Mouse (Mus musculus) gastrocnemius, adult 18-20 months (tissue): ENCODE results near the gene Vegfa. TPM values are rescaled to one million over a fixed set of nuclear protein-coding genes. Genes with fewer than 3 reads are reported as not detected.
"Not testable (repeated sequence)": the region's sequence is repeated elsewhere in the genome, so short reads cannot be mapped to it uniquely, and the experiment has no call there.

ENCODE experiments used
- DNase-seq: peaks from one replicate; pipeline ENCODE4 v3.0.0; 2021; ENCODE audit warnings: low spot score
- total RNA-seq, 2 experiments: library from RNA; stranded (reverse); gene quantifications; 2 replicates each; pipeline ENCODE4 v1.2.3; 2021

Vegfa gene
- total RNA-seq, 2 experiments from 2014 or later = 90.0 to 204 TPM

DNA sequence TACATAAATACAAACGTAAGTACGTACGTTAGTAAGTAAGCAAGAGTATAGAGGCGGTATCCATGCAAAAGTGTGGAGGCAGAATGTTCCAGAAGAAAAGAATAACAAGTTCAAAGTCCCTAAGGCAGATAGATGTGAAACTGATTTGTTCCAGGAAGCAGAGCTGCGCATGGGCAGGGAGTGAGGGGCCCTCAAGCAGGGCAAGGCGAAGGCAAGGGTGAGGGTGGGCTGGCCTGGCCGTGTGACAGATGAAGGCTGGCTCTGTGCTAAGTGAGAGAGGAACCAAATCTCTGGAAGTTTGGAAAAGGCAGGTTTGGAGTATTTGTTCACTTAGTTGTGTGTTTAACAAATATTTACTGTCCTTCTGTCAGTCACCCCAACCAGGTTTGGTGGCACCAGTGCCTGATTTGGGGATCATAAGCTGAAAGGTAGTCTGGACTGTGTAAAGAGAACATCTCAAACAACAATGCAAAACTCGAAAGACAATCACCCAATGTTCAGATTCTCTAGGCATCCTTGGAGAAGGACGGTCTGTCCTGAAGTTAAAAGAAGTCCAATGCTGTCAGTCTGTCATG lies 32.7 kb downstream of the Vegfa start:
- DNase-seq = no peak

DNA sequence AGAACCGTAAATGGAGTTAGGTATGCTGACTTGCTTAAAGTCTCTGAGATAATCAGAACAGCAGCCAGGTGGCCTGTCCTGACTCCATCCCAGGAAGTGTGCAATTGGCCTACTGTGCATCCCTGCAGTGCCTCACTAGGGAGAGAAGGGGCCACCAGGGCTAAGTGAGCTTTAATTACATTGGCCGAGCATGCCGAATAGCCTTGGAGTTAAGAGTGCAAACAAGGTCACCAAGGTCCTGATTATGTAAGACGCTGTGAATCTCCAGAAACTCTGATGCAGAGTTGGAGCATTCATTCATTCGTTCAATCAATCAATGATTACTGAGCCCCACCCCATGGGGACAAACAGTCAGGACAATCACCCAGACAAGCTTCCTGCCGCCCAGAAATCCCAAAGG lies 33.8 kb downstream of the Vegfa start:
- no peak for DNase-seq

DNA sequence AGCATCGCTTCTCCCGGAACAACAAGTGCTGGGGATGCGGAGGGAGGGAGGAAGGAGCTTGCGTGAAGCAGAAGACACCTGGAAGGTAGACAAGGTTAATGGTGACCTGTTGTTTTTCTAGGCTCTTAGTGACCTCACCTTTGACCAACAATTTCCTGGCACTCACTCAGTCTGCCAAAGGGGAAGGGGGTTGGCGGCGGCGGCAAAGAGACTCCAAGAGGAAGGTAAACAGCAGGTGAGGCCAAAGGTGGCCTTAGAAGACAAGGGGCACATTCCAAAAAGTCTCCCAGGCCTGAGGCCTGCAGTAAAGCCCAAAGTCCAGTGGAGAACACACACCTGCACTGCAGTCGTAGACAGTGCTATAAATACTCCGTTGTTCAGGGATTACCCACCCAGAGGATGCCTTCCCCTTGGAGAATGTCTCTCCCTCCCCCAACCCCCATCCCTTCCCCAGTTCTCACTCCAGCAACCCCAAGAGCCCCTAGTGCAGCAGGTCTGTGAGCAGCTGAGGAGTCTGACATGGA lies 35.2 kb downstream of the Vegfa start:
- DNase-seq = no peak

DNA sequence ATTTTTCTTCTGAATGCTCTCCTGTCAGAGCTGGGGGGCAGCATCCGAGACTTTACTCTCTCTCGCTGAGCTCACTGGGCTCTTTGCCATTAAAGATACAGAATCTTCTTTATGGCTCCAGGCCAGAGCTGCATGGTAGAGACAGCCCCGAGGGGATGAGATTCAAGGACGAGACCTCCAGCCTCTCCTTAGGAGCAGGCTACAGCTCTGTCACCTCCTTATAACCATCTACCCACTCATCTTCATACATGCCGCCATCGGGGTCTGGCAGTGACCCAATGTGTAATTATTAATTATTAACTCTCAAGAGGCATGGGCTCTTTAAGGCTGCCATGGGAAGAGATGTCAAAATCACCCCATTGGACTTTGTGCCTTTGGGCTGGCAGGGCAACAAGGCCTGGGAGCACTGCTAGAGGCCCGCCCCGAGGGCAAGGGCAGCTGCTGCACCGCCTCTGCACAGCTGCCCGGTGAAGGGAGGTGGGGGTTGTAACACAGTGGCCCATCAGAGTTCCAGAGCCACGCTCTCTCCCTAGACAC lies 37.8 kb downstream of the Vegfa start:
- DNase-seq = no peak

DNA sequence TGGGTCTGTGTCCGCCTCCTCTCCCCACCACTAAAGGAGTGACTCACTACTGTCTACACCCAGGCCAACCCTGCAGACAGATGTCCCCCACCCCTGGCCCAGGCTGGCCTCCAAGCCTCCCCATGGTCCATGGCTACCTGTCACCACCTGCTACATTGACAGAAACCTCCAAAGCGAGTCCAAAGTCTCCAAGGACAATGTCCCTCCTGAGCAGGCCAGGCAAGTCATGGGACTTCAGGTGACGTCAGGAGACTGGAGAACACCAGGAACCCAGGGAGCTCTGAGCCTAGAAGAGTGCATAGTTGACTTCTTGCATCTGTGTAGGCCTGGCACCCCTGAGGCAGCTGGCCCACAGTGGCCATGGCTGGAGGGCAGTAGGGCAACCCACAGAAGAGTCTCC lies 45.3 kb downstream of the Vegfa start:
- DNase-seq = no peak

DNA sequence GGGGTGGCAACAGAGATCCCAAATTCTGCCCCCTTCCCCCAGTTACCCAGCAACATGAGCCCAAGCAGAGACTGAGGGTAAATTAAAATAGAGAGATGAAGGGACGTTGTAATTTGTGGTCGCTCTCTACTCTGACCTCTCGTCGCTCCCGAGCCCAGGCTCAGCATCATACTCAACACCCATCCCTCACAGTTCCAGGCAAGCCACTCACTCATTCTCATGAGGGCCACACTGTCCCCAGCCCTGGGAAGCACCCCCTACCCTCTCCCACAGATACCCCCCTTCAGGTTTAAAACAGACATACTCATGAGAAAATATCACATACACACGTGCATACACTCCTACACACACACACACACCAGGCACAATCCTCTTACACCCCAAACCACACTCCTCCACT lies 45.8 kb downstream of the Vegfa start:
- DNase-seq = no peak

DNA sequence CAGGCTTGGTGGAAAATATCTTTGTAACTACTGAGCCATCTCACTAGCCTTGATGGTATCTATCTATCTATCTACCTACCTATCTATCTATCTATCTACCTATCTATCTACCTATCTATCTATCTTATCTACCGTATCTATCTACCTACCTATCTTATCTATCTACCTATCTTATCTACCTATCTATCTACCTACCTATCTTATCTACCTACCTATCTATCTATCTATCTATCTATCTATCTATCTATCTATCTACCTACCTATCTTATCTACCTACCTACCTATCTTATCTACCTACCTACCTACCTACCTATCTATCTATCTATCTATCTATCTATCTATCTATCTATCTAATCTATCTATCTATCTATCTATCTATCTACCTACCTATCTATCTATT lies 49.0 kb downstream of the Vegfa start:
- not testable (repeated sequence) for DNase-seq

DNA sequence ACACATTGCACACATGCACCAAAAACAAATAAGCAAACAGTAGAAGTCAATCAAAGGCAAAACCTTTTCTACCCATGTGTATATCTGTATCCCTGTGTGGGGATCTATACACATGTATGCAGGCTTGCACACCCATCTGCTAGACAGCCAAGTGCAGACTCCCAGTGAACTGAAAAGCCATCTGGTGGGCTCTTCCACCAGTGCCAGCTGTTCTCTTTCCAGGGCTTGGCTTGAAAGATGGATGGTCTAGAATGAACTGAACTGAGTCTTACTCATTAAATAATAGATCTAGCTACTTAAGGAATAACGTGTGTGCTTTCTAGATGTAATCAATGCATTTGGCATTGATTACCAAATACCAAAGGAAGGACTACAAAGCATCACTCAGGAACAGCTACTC lies 50.3 kb downstream of the Vegfa start:
- DNase-seq = no peak

DNA sequence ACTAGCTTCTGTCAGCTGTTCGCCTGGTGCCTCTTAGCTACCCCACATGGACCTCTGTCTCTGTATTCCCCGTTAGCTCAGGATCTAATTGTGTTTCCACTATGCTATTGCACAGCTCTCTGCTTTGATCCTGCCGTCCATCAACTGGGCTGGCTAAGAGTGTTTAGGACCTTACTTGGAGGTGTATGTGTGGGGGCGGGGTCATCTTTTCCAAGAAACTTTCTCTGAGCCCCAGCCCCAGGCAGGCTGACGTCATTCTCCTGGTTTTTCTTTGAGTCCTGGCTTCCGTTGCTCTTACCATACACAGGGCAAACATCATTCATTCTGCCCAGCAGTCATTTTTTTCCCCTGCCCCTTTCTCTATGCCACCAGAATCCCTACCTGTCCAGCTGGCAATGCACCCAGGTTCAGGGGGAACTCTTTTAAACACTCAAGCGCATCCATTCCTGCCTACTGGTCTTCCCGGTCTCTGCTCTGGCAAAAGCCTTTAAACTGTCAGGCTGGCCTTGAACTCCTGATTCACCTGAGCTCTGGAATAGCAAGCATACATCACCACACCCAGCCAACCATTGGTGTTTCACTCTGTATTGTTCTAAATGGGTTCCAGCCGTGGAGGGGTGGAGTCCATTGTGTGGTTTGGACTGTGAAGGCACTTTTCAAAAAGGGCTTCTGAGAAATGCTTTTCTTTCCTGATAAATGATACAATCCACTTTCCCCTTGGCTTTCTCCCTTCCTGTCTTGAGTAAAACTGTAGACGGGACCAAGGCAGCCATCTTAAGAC lies 53.0 kb downstream of the Vegfa start:
- DNase-seq = no peak

DNA sequence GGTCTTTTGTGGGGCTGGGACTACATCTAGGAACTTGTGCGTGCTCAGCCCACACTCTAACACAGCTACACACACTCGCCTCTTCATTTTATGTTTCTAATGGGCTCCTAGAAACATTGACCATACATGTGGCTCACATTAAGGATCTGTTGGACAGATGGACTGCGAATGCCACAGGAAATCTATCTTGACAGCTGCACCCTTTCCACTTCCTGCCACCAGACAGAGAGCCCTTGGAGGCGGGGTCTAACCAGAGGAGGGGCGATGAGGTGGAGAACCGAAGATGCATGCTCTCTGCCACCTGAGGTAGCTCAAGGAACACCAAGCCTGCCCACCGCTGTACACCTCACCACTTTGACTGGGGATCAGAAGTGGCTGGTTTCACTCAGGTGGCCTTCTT lies 57.7 kb downstream of the Vegfa start:
- no peak for DNase-seq

DNA sequence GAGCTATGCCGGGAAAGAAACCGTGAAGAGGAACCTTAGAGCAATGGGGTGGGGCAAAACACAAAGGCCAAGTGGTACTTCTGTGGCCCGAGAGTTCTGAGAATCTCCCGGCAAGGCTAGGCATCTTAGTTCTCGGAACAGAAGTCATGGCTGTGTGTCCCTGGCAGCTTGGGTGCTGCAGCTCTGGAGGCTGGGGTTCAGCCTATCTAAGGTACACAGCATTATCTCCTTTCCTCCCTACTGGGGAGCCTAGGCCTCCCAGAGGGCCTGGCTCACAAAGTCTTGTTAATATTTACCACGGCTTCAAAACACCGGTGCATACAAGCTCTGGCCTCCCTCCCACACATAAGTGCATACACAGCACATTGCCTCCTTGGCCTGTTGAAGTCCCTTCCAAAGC lies 59.0 kb downstream of the Vegfa start:
- no peak for DNase-seq

DNA sequence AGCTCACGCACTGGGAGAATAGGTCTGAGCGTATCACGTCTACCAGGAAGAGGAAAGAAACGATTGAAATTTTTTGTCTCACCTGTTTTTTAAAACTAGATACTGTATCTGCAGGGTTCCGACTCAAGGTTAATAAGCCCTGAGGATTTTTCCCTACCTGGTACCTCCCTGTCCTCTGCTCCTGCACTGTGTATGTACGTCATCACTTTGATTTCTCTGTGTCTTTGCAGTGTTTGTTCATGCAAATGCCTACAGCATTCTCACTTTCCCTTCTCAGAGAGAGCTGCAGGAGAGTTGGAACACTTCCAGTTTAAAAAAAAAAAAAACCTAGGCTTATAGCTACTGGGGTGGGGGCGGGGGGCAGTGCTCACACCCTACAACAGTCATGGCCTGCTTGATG lies 59.8 kb downstream of the Vegfa start:
- DNase-seq = no peak

DNA sequence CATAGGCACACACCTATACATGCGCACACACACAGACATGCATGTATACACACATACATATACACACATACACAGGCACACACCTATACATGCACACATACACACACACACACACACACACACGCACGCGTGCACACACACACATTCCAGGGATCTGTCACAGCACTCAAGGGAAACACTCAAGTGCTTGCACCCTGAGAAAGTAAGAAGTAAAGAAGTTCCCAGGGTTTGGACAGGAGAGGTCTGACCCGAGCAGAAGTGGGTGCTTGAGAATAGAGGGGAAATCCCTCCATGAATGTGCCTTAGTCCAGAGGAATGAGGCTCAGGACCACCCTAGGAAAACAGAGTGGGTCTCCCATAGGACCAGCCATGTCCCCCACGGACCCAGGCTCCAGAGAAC lies 60.4 kb downstream of the Vegfa start:
- DNase-seq = no peak

DNA sequence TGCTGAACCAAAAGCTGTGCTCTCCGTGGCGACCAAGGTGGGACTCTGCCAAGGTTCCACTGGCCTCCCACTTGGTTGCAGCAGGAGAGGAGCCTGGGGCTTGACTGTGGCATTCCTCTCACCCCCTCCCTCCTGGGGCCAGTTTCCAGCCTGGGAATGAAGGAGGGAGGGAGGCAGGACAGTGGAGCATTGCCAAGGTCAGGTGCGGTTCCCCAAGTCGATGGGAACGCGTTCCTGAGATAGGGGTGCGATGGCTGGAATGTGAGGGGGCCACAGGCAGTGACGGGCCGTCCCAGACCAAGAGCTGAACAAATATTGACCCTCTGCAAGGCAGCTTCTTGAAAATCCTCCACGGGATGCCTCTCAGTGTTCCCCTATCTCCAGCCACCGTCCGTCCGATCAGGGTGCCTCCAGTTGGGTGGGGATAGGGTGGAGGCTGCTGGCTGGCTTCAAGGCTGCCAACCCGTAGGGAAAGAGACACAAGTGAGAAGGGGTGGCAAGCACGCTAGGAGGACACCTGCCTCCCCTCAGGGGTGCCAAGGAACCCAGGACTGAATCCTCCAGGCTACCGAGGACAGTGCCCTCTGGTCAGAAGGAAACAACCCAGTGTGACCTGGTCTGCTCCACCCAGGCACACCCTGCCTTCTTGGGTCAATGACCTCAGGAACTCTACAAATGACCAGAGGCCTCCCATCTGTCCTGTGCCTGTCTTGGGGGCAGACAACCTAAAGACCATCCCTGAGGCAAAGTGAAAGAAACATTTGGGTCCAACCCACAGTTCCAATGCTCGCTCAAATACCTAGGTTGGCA lies 61.2 kb downstream of the Vegfa start:
- no peak for DNase-seq

DNA sequence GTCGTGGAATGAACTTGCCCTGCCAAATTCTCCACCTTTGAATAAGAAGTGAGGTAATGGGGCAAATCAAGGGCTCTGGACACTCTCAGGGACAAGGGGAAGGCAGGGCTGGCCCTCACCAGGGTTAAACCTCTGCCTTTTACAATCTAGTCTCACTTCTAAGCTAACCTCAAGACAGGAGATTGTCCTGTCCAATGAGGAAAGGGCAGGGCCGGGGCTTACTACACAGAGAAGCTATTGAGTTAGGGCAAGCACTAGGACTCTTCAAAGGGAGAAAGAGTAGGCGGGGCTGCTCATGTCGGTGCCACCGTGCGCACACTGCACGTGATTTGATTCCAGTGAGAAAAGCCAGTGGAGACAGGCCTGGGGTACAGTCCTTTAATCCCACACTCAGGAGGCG lies 62.6 kb downstream of the Vegfa start:
- DNase-seq = no peak

DNA sequence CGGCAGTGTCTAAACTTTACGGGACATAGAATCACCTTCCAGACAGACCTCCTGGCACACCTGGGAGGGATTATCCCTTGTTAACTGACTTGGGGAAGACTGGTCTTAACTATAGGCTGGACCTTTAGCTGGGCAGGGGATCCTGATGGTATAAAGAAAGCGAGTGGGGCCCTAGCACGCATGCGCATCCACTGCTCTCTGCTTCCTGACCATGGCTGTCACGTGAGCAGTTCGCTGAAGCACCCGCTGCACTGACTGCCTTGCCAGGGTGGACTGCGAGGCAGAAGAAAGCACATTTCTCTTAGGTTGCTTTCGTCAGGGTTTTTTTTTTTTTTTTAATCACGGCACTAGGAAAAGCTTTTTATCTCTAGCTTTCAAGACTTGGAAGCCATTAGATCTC lies 63.8 kb downstream of the Vegfa start:
- DNase-seq = no peak

Other genes with a start within 250 kb of the Vegfa start
- gene Mrps18a, start 78.6 kb upstream of the Vegfa start, total RNA-seq = 10 to 100 TPM; 86.2 to 99.1 TPM
- under 1 TPM; 0.47 to 0.57 TPM for gene Rsph9, start 111.8 kb upstream of the Vegfa start, total RNA-seq
- 10 to 100 TPM; 16.6 to 19.3 TPM for gene Mad2l1bp, start 121.2 kb upstream of the Vegfa start, total RNA-seq
- 10 to 100 TPM; 41.0 to 41.4 TPM for gene Gtpbp2, start 128.7 kb upstream of the Vegfa start, total RNA-seq
- 10 to 100 TPM; 12.0 to 12.7 TPM for gene Polh, start 170.3 kb upstream of the Vegfa start, total RNA-seq
- gene Xpo5, start 170.4 kb upstream of the Vegfa start, total RNA-seq = 1 to 10 TPM; 9.0 to 9.6 TPM
- 10 to 100 TPM; 15.0 to 15.1 TPM for gene Polr1c, start 215.7 kb upstream of the Vegfa start, total RNA-seq
- 10 to 100 TPM; 46.7 to 60.1 TPM for gene Yipf3, start 215.7 kb upstream of the Vegfa start, total RNA-seq
- gene Lrrc73, start 221.2 kb upstream of the Vegfa start, total RNA-seq = under 1 TPM; 0.14 to 0.21 TPM